In genomic region chr3:52557296-52557695, GRCm38 (mm10) we compare ENCODE assay signal across 11 mouse cellular contexts.
"Had no signal": no experiment of that assay in that cellular context is flagged by ENCODE, and none has a peak within 500 bp of the region (broad histone marks: within the 10 kb centered on the region; RNA-seq: fewer than 3 reads in every experiment).

No protein-coding gene starts in this region.

- H3K36me3 ChIP-seq: kidney, embryonic 15.5 days; liver, embryonic 13.5 days; midbrain, embryonic 13.5 days had no signal

- H3K27me3 ChIP-seq: kidney, embryonic 15.5 days; liver, embryonic 13.5 days had no signal

- ATAC-seq: midbrain, embryonic 13.5 days had no signal

- H3K9me3 ChIP-seq: kidney, embryonic 15.5 days; liver, embryonic 13.5 days; midbrain, embryonic 13.5 days had no signal

- H3K27ac ChIP-seq: kidney, embryonic 15.5 days; liver, embryonic 13.5 days; midbrain, embryonic 13.5 days had no signal

- H3K9ac ChIP-seq: kidney, embryonic 15.5 days; liver, embryonic 13.5 days; midbrain, embryonic 13.5 days had no signal

- DNase-seq: kidney, adult 11 months; kidney, adult 8-10 months; kidney, postnatal 10 days; kidney, postnatal 4 days; liver, embryonic 13.5 days; lung, adult 2 months; lung, postnatal 14 days; lung, postnatal 4 days; thymus, adult 18-20 months had no signal

- H3K4me1 ChIP-seq: liver, embryonic 13.5 days had no signal

- H3K4me2 ChIP-seq: kidney, embryonic 15.5 days; liver, embryonic 13.5 days; midbrain, embryonic 13.5 days had no signal

- H3K4me3 ChIP-seq: kidney, embryonic 15.5 days; liver, embryonic 13.5 days; midbrain, embryonic 13.5 days had no signal
